Mouse (Mus musculus) lung, adult 2 months (tissue): ENCODE measurements around the gene Serpinb9f. TPM values are rescaled to one million over a fixed set of nuclear protein-coding genes. Genes with fewer than 3 reads are reported as not detected.
"Not testable (repeated sequence)": the region's sequence is repeated elsewhere in the genome, so short reads cannot be mapped to it uniquely, and the experiment has no call there.

ENCODE experiments used
- DNase-seq: peaks from one replicate; pipeline ENCODE4 v3.0.0; 2022
- H3K4me1 ChIP-seq: fragments of 200-500 bp; 2 replicates; pipeline ENCODE4 v1.6.1; 2011; ENCODE audit warnings: low read length; ENCODE audit not compliant: control insufficient read depth, insufficient read depth
- H3K4me3 ChIP-seq: fragments of 200-500 bp; replicated peaks from 2 replicates; pipeline ENCODE3; 2011; ENCODE audit warnings: low read depth, mild to moderate bottlenecking, control low read depth, low read length; ENCODE audit errors: extremely low read depth
- WGBS: fragments of 180-500 bp; shearing (Covaris S2); methylation state at CpG from one replicate; pipeline ENCODE4 v1.1.7; 2018; 5-methylcytosine and 5-hydroxymethylcytosine counted together
- polyA plus RNA-seq: library from polyadenylated mRNA; depleted of rRNA; stranded (reverse); fragments of >200 nt; gene quantifications from 2 replicates; pipeline ENCODE4 v1.2.3, GENCODE M21; 2012; rRNA removed

The Serpinb9f gene
- not detected in 2 replicates for polyA plus RNA-seq

GRCm38 (mm10) chr13:33323777-33324176 lies at the start of gene Serpinb9f:
Gene Serpinb9f (plus strand): TSS chr13:33324077.
- 79% methylated on average over 3 of the region's 3 CpGs for WGBS
- DNase-seq, H3K4me3 ChIP-seq, H3K4me1 ChIP-seq: not testable (repeated sequence)

GRCm38 (mm10) chr13:33308631-33309030 lies 15.2 kb upstream of the Serpinb9f start:
- H3K4me1 ChIP-seq, H3K4me3 ChIP-seq, DNase-seq: not testable (repeated sequence)
- 82% methylated on average over 4 of the region's 4 CpGs for WGBS

DNA sequence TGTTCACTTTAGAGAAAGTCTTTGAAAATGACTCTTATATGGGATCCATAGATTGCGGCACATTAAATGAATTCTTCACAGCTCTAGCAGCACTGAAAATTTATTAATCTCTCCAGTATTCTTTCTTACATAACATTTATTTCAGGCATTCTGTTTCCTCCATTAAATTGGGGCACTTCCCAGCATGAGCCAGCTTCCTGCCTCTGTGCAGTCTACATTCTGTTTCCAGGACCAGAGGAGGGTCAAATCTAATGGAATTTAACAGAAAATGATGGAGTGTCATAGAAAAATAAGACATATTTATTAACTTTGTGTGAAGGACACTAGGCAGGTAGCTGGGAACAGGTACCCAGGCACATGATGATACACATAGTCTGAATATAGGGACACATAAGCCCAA lies 32.8 kb downstream of the Serpinb9f start:
- not testable (repeated sequence) for H3K4me3 ChIP-seq, H3K4me1 ChIP-seq, DNase-seq
- 93% methylated on average over 1 of the region's 1 CpGs for WGBS

Other genes with a start within 250 kb of the Serpinb9f start
- gene Serpinb1b, start 245.5 kb upstream of the Serpinb9f start, polyA plus RNA-seq = 0.12 and 0.44 TPM in 2 replicates
- gene Serpinb9c, start 164.3 kb upstream of the Serpinb9f start, polyA plus RNA-seq = not detected in 2 replicates
- gene Serpinb9d, start 131.1 kb upstream of the Serpinb9f start, polyA plus RNA-seq = not detected in 2 replicates
- not detected in 2 replicates for gene Serpinb9e, start 74.5 kb upstream of the Serpinb9f start, polyA plus RNA-seq
- not detected in 2 replicates for gene Gm11397, start 71.7 kb downstream of the Serpinb9f start, polyA plus RNA-seq
- not detected in 2 replicates for gene Serpinb9g, start 160.7 kb downstream of the Serpinb9f start, polyA plus RNA-seq